Mouse (Mus musculus): Measurements from ENCODE around the gene Sytl3. TPM values are rescaled to one million over a fixed set of nuclear protein-coding genes. Genes with fewer than 3 reads are reported as not detected.

Gene Sytl3
- polyA plus RNA-seq, 1 experiment from 2014 or later: 0.30 TPM

- 87% methylated on average over 9 of the region's 9 CpGs for WGBS
- peaks cover 88% of the 10 kb centered on the region for H3K4me1 ChIP-seq (replicated peaks)
Measured at GRCm38 (mm10) chr17:6775221-6775620, 116.3 kb downstream of the Sytl3 start.

DNA sequence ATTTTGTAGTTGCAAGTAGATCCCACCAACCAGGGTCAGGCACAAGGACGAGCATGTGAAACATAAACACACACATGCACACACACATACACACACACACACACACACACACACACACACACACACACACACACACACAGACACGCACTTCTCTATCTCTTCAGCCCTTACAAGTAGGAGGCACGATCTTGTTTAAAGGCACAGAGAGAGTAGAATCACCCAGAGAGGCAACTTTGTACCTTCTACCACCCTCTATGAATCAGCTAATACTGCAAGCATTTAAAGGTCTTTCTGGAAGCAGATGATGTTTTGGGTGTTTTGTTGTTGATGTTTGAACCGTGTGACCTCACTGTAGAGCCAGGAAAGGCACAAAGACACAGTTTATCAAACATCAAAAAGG is 116.8 kb downstream of the Sytl3 start:
- Histone ChIP-seq H3K27me3 (no peaks in the 10 kb centered on the region), H3K4me3 (no peak overlapping the region), H3K27ac (no peak overlapping the region), H3K4me2 (no peak overlapping the region), H3K9ac (no peak overlapping the region), H3K4me1 (replicated peaks) (peaks cover 89% of the 10 kb centered on the region), H3K36me3 (no peaks in the 10 kb centered on the region), H3K9me3 (replicated peaks) (no peaks in the 10 kb centered on the region)
- ATAC-seq (replicated peaks; ENCODE audit: insufficient number of reproducible peaks, insufficient read depth, low FRiP score, low read depth): no peak
- WGBS: 80% methylated on average over 4 of the region's 4 CpGs

More at GRCm38 (mm10) chr17:6775221-6775620, 116.3 kb downstream of the Sytl3 start:
- Histone ChIP-seq H3K36me3 (no peaks in the 10 kb centered on the region), H3K4me3 (no peak overlapping the region), H3K9ac (no peak overlapping the region), H3K9me3 (replicated peaks) (no peaks in the 10 kb centered on the region), H3K27me3 (no peaks in the 10 kb centered on the region), H3K4me2 (no peak overlapping the region), H3K27ac (no peak overlapping the region)
- ATAC-seq (replicated peaks; ENCODE audit: insufficient number of reproducible peaks, insufficient read depth, low FRiP score, low read depth): no peak

- Histone ChIP-seq H3K9me3 (replicated peaks) (no peaks in the 10 kb centered on the region), H3K27ac (no peak overlapping the region), H3K27me3 (no peaks in the 10 kb centered on the region), H3K4me1 (replicated peaks) (peaks cover 88% of the 10 kb centered on the region), H3K4me3 (no peak overlapping the region), H3K36me3 (no peaks in the 10 kb centered on the region), H3K9ac (no peak overlapping the region), H3K4me2 (no peak overlapping the region)
- WGBS: 77% methylated on average over 6 of the region's 6 CpGs
- ATAC-seq (replicated peaks; ENCODE audit: insufficient number of reproducible peaks, insufficient read depth, low FRiP score, low read depth): no peak
Measured at GRCm38 (mm10) chr17:6776123-6776522, 117.2 kb downstream of the Sytl3 start.

GRCm38 (mm10) chr17:6776576-6776975 is 117.7 kb downstream of the Sytl3 start:
- peak overlapping the region; percentile 21; the same call in 1 of the 2 replicates for H3K27ac ChIP-seq
- H3K4me1 ChIP-seq (replicated peaks): peaks cover 84% of the 10 kb centered on the region
- 66% methylated on average over 5 of the region's 5 CpGs for WGBS
- H3K9me3 ChIP-seq (replicated peaks): no peaks in the 10 kb centered on the region
- no peak overlapping the region for H3K4me2 ChIP-seq
- no peak for ATAC-seq (replicated peaks; ENCODE audit: insufficient number of reproducible peaks, insufficient read depth, low FRiP score, low read depth)
- no peak overlapping the region for H3K4me3 ChIP-seq
- H3K36me3 ChIP-seq: no peaks in the 10 kb centered on the region
- no peaks in the 10 kb centered on the region for H3K27me3 ChIP-seq
- no peak overlapping the region for H3K9ac ChIP-seq

DNA sequence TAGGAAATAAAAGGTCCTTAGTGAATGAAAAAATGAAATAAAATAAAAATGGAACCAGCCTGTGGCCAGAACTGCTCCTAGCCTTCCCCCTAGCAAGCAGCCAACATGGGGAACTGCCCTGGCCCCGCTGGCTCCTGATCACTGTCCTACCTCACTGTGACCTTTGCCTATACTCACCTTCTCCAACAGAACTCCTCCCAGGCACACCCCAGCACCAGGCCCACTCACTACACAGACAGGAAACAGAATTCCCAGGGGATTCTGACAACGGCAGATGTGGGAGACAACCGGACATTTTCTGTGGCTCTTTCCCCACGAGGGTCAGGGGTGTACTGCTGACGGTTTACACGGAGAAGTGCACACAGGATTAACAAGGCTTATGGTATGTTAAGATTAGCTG is 118.2 kb downstream of the Sytl3 start:
- Histone ChIP-seq H3K4me1 (replicated peaks) (peaks cover 79% of the 10 kb centered on the region), H3K4me3 (no peak overlapping the region), H3K9ac (peak overlapping the region; percentile 24; the same call in 1 of the 2 replicates), H3K27me3 (no peaks in the 10 kb centered on the region), H3K27ac (peak overlapping the region; percentile 21), H3K9me3 (replicated peaks) (no peaks in the 10 kb centered on the region), H3K36me3 (no peaks in the 10 kb centered on the region), H3K4me2 (no peak overlapping the region)
- WGBS: 65% methylated on average over 6 of the region's 6 CpGs
- ATAC-seq (replicated peaks; ENCODE audit: insufficient number of reproducible peaks, insufficient read depth, low FRiP score, low read depth): no peak

DNA sequence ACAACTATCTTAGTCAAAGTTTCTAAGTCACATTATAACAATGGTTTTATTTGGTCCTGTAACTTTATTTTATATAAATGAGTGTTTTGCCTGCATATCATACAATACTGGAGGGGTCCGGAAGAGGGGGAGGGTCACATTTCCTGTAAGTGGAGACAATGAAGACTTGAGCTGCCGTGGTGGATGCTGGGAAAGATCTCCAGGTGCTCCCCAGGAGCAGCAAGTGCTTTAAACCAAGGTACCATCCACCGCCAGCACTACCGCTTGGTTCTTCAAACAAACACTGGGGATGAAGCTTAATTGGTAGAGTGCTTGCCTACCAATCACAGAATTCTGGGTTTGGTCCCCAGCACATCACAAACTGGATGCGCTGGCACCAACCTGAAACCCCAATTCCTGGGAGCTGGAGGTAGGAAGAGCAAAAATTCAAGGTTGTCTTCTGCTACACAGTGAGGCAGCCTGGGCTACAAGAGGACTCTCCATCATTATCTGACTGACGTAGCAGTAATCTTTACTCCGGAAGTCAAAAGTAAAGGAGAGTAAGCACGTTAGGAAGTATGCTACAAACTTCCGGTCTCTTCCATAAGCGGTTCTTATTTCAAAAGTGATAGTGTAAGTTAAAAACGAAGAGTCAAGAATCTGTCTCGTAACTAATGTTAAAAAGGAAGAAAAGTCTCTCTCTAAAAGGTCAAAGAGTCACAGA is 118.9 kb downstream of the Sytl3 start:
- ATAC-seq (replicated peaks; ENCODE audit: insufficient number of reproducible peaks, insufficient read depth, low FRiP score, low read depth): no peak
- H3K9ac ChIP-seq: no peak overlapping the region
- H3K4me2 ChIP-seq: peak overlapping the region; percentile 94
- no peaks in the 10 kb centered on the region for H3K9me3 ChIP-seq (replicated peaks)
- H3K27ac ChIP-seq: peak overlapping the region; percentile 21
- no peak overlapping the region for H3K4me3 ChIP-seq
- no peaks in the 10 kb centered on the region for H3K27me3 ChIP-seq
- WGBS: 51% methylated on average over 12 of the region's 12 CpGs
- H3K36me3 ChIP-seq: no peaks in the 10 kb centered on the region
- peaks cover 72% of the 10 kb centered on the region for H3K4me1 ChIP-seq (replicated peaks)

- Histone ChIP-seq H3K27me3 (no peaks in the 10 kb centered on the region), H3K9me3 (replicated peaks) (no peaks in the 10 kb centered on the region), H3K4me3 (peak overlapping the region; percentile 77), H3K4me2 (peak overlapping the region; percentile 94), H3K27ac (peak overlapping the region; percentile 90), H3K9ac (peak overlapping the region; percentile 58), H3K36me3 (no peaks in the 10 kb centered on the region), H3K4me1 (replicated peaks) (peaks cover 68% of the 10 kb centered on the region)
- WGBS: 1% methylated on average over 9 of the region's 9 CpGs
- no peak for ATAC-seq (replicated peaks; ENCODE audit: insufficient number of reproducible peaks, insufficient read depth, low FRiP score, low read depth)
Measured at GRCm38 (mm10) chr17:6778332-6778683, 119.4 kb downstream of the Sytl3 start.

DNA sequence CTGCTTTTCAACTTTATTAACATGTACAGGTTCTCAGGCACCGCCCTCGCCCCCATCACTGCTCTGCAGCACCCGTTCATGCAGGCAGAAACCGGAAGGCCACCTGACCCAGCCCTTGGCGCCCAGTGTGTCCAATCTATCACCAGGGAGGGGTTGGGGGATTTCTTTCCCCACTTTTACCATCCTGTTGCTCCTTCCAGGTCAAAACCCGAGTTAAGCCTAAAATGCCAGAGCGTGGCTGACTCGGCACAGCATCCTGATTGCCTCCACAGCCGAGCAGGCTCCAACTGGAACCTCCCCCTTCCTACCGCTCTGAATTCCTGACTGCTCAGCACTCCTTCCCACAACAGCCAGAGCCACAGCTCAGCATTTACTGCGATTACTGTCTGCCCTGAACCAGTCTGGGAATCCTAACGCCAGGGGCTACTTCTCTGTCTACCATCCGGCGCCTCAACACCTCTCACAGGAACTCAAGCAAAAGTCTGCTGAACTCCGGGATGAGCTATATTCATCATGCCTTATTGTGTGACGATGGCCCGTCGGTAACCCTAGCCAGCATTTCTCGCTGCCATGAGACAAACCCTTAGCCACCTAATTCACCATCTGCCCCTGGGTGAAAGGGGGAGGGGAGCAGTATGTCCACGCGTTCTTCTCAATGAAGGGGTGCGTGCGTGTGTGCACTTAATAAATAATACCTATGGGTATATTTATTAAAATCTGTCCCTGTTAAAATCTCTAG is 120.0 kb downstream of the Sytl3 start:
- no peaks in the 10 kb centered on the region for H3K27me3 ChIP-seq
- peaks cover 67% of the 10 kb centered on the region for H3K4me1 ChIP-seq (replicated peaks)
- ATAC-seq (replicated peaks; ENCODE audit: insufficient number of reproducible peaks, insufficient read depth, low FRiP score, low read depth): no peak
- peak overlapping the region; percentile 77 for H3K4me3 ChIP-seq
- H3K9ac ChIP-seq: peak overlapping the region; percentile 58
- H3K4me2 ChIP-seq: peak overlapping the region; percentile 94
- no peaks in the 10 kb centered on the region for H3K9me3 ChIP-seq (replicated peaks)
- WGBS: 7% methylated on average over 23 of the region's 23 CpGs
- peak overlapping the region; percentile 90 for H3K27ac ChIP-seq
- no peaks in the 10 kb centered on the region for H3K36me3 ChIP-seq

- ATAC-seq (replicated peaks; ENCODE audit: insufficient number of reproducible peaks, insufficient read depth, low FRiP score, low read depth): no peak
- Histone ChIP-seq H3K27ac (peak overlapping the region; percentile 90), H3K36me3 (no peaks in the 10 kb centered on the region), H3K4me3 (peak overlapping the region; percentile 77), H3K9ac (peak overlapping the region; percentile 58), H3K4me1 (replicated peaks) (peaks cover 64% of the 10 kb centered on the region), H3K9me3 (replicated peaks) (no peaks in the 10 kb centered on the region), H3K27me3 (no peaks in the 10 kb centered on the region), H3K4me2 (peak overlapping the region; percentile 94)
- WGBS: 18% methylated on average over 7 of the region's 7 CpGs
Measured at GRCm38 (mm10) chr17:6779632-6780031, 120.7 kb downstream of the Sytl3 start.

GRCm38 (mm10) chr17:6780521-6781115 is 121.7 kb downstream of the Sytl3 start:
- Histone ChIP-seq H3K27ac (0 out of 2 replicates have a peak overlapping the region, but pooled peaks have one; percentile 90), H3K9ac (peak overlapping the region; percentile 58; the same call in 1 of the 2 replicates), H3K4me3 (peak overlapping the region; percentile 77), H3K4me2 (peak overlapping the region; percentile 94), H3K9me3 (replicated peaks) (no peaks in the 10 kb centered on the region), H3K36me3 (no peaks in the 10 kb centered on the region), H3K27me3 (no peaks in the 10 kb centered on the region), H3K4me1 (replicated peaks) (peaks cover 57% of the 10 kb centered on the region)
- WGBS: 49% methylated on average over 4 of the region's 4 CpGs
- no peak for ATAC-seq (replicated peaks; ENCODE audit: insufficient number of reproducible peaks, insufficient read depth, low FRiP score, low read depth)

- H3K9ac ChIP-seq: peak overlapping the region; percentile 33; the same call in 1 of the 2 replicates
- 38% methylated on average over 6 of the region's 6 CpGs for WGBS
Measured at GRCm38 (mm10) chr17:6781273-6781672, 122.4 kb downstream of the Sytl3 start.

More at GRCm38 (mm10) chr17:6781273-6781672, 122.4 kb downstream of the Sytl3 start:
- no peaks in the 10 kb centered on the region for H3K9me3 ChIP-seq (replicated peaks)
- H3K27ac ChIP-seq: no peak overlapping the region
- peaks cover 51% of the 10 kb centered on the region for H3K4me1 ChIP-seq (replicated peaks)
- peak overlapping the region; percentile 77 for H3K4me3 ChIP-seq
- no peaks in the 10 kb centered on the region for H3K36me3 ChIP-seq
- no peak for ATAC-seq (replicated peaks; ENCODE audit: insufficient number of reproducible peaks, insufficient read depth, low FRiP score, low read depth)
- H3K27me3 ChIP-seq: no peaks in the 10 kb centered on the region
- peak overlapping the region; percentile 94 for H3K4me2 ChIP-seq
